Mouse (Mus musculus): ENCODE data around the gene Olfr393. TPM values are rescaled to one million over a fixed set of nuclear protein-coding genes. Genes with fewer than 3 reads are reported as not detected.

Olfr393 gene
- total RNA-seq (2023): not detected

DNA sequence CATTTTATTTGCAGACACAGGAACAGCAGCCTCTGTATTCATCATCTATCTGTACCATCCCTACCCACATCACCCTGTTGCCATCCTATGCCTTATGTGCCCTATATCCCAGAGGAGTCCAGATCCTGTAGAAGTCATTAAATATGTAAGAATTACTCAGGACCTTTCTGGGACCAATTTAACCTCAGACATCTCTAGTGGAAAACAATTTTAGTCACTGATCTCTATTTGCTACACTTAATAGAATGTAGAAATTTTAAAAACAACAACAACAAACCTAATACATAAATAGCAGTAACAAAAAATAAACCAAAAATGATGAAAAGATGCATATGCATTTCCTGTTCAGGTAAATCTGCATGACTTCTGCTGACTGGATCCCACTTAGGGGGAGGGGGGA is at the start of gene Olfr393:
Gene Olfr393 (minus strand): TSS at position 101 of the 400 bp plus-strand sequence.

DNA sequence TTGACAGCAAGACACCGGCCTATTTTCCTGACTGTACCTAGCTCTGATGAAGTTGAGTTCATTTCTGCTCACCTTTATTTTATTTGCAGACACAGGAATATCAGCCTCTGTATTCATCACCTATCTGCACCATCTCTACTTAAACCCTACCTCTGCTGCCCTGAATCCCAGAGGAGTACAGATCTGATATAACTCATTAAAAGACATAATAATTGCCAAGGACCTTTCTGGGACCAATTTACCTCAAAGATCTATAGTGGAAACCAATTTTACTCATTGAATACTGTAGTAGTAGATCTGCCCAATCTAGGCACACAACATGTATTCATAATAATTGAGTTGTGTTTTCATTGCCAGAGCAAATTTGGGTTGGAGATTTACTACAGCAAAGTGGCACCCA is 39.4 kb upstream of the Olfr393 start, which contains the start of gene Olfr394:
Gene Olfr394 (minus strand): TSS at position 101 of the 400 bp plus-strand sequence.

DNA sequence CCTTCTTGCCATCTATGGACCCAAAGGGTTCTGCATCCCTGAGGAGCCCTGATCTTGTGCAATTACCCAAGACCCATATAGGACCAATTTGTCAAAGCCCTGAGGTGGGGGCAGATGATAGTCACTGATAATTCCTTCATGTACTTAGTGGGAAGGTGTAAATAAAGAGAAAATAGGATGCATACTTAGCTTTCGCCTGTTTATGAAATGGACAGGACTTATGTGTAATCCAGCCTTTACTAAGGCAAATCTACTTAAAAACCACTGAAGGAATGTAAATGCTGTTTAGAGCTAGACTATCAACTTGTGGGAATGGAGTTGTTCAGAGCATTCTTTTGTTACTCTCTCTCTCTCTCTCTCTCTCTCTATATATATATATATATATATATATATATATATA is 34.3 kb downstream of the Olfr393 start, which contains the start of gene Olfr392:
Gene Olfr392 (minus strand): TSS at position 101 of the 400 bp plus-strand sequence.

DNA sequence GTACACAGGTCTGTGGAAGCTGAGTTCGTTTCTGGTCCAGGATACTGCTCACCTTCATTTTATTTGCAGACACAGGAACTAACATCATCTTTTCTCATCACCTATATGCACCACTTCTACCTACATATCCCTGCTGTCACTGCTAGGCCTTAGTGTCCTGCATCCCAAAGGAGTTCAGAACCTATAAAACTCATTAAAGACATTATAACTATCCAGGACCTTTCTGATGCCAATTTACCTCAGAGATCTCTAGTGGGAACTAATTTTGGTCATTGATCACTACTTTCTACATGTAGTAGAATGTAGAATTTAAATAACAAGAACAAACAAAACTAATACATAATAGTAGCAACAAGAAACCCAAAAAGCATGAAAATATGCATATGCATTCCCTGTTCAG is 48.3 kb downstream of the Olfr393 start, which contains the start of gene Olfr391-ps:
Gene Olfr391-ps (minus strand): TSS at position 101 of the 400 bp plus-strand sequence.

Other genes with a start within 250 kb of the Olfr393 start
- not detected for gene Zfp735, start 162.7 kb downstream of the Olfr393 start, total RNA-seq (2023)
- gene Olfr389, start 70.7 kb downstream of the Olfr393 start, total RNA-seq (2023): not detected
- gene Olfr390, start 68.5 kb downstream of the Olfr393 start, total RNA-seq (2023): not detected
- gene Olfr391-ps, start 48.4 kb downstream of the Olfr393 start, total RNA-seq (2023): not detected
- not detected for gene Olfr392, start 34.4 kb downstream of the Olfr393 start, total RNA-seq (2023)
- gene Olfr394, start 39.3 kb upstream of the Olfr393 start, total RNA-seq (2023): not detected
- not detected for gene Olfr395, start 57.8 kb upstream of the Olfr393 start, total RNA-seq (2023)
- not detected for gene Olfr23, start 85.2 kb upstream of the Olfr393 start, total RNA-seq (2023)
- gene Olfr397, start 109.4 kb upstream of the Olfr393 start, total RNA-seq (2023): not detected
- not detected for gene Olfr398, start 139.0 kb upstream of the Olfr393 start, total RNA-seq (2023)
- gene Olfr139, start 205.1 kb upstream of the Olfr393 start, total RNA-seq (2023): not detected
- gene Olfr399, start 205.2 kb upstream of the Olfr393 start, total RNA-seq (2023): not detected
- not detected for gene Zfp616, start 218.5 kb upstream of the Olfr393 start, total RNA-seq (2023)